Mouse (Mus musculus): ENCODE results near the gene Ampd3. TPM values are rescaled to one million over a fixed set of nuclear protein-coding genes. Genes with fewer than 3 reads are reported as not detected.

The Ampd3 gene
- total and polyA plus RNA-seq, 3 experiments, result 14.8 to 22.3 TPM; not detected in 1

- Histone ChIP-seq H3K79me2 (ENCODE audit: control insufficient read depth, insufficient read depth, low read length, poor library complexity) (no peaks in the 10 kb centered on the region), H3K9ac (ENCODE audit: control insufficient read depth, low read depth, low read length, poor library complexity, severe bottlenecking) (no peak overlapping the region), H3K27ac (ENCODE audit: control insufficient read depth, low read depth, low read length) (no peak overlapping the region), H3K9me3 (replicated peaks; ENCODE audit: insufficient read depth, low read length) (no peaks in the 10 kb centered on the region), H3K27me3 (ENCODE audit: control insufficient read depth in 1 of 2, insufficient read depth in 2 of 2, low read length in 2 of 2) (no peaks in the 10 kb centered on the region), H3K4me1 (ENCODE audit: control insufficient read depth in 1 of 2, insufficient read depth in 2 of 2, low read length in 2 of 2) (peaks cover 8 to 13% of the 10 kb centered on the region in 2 experiments), H3K4me3 (ENCODE audit: control insufficient read depth in 1 of 2, insufficient read depth in 1 of 2, low read depth in 2 of 2, low read length in 2 of 2) (no peak overlapping the region), H3K36me3 (ENCODE audit: control insufficient read depth in 1 of 2, insufficient read depth in 2 of 2, low read length in 2 of 2) (peaks cover 3 to 11% of the 10 kb centered on the region in 2 experiments)
- peak; percentile 85 for DNase-seq (ENCODE audit: low read depth, low spot score)
- TF ChIP-seq MAX (IDR thresholded peaks at IDR 0.05; ENCODE audit: low read length), result no peak
- TF ChIP-seq HCFC1 (IDR thresholded peaks at IDR 0.05; ENCODE audit: low read depth, low read length), result no peak
- TF ChIP-seq ETS1 (IDR thresholded peaks at IDR 0.05; ENCODE audit: low read depth, low read length), result 0 out of 2 replicates have a peak, but pooled peaks have one; percentile 22
- no peak for TF ChIP-seq USF1 (IDR thresholded peaks at IDR 0.05; ENCODE audit: low read depth, low read length)
- peak; percentile 65 for TF ChIP-seq SIN3A (IDR thresholded peaks at IDR 0.05; ENCODE audit: low read length)
- TF ChIP-seq CHD1 (IDR thresholded peaks at IDR 0.05; ENCODE audit: low read depth, low read length), result no peak
- TF ChIP-seq KAT2A (conservative IDR thresholded peaks at IDR 0.05; ENCODE audit: low read depth, low read length), result no peak
- no peak for TF ChIP-seq EP300 (IDR thresholded peaks at IDR 0.05; ENCODE audit: low read depth in 1 of 2, low read length in 2 of 2)
- no peak for TF ChIP-seq USF2 (IDR thresholded peaks at IDR 0.05; ENCODE audit: borderline replicate concordance in 1 of 2, insufficient read depth in 1 of 2, low read depth in 1 of 2, low read length in 2 of 2)
- no peak for TF ChIP-seq MAFK (IDR thresholded peaks at IDR 0.05; ENCODE audit: borderline replicate concordance, low read depth, low read length)
- no peak for TF ChIP-seq NELFE (IDR thresholded peaks at IDR 0.05; ENCODE audit: low read depth, low read length)
- TF ChIP-seq ZNF384 (IDR thresholded peaks at IDR 0.05; ENCODE audit: low read depth, low read length), result no peak
- no peak for TF ChIP-seq NRF1 (IDR thresholded peaks at IDR 0.05; ENCODE audit: insufficient read depth, low read depth, low read length, poor library complexity, severe bottlenecking)
- TF ChIP-seq CTCF (IDR thresholded peaks at IDR 0.05 in 2 of 3, conservative IDR thresholded peaks at IDR 0.05 in 1 of 3; ENCODE audit: control insufficient read depth in 1 of 3, insufficient read depth in 1 of 3, low read depth in 2 of 3, low read length in 3 of 3, poor library complexity in 1 of 3, severe bottlenecking in 1 of 3), result peak; percentile 65 to 97 (median 84)
- TF ChIP-seq BHLHE40 (IDR thresholded peaks at IDR 0.05; ENCODE audit: borderline replicate concordance, low read depth, low read length), result 0 out of 2 replicates have a peak, but pooled peaks have one; percentile 29
- TF ChIP-seq SMC3 (IDR thresholded peaks at IDR 0.05; ENCODE audit: low read depth, low read length), result peak; percentile 99
- 0 out of 2 replicates have a peak, but pooled peaks have one; percentile 20 for TF ChIP-seq MYC (IDR thresholded peaks at IDR 0.05; ENCODE audit: low read depth, low read length)
- no peak for TF ChIP-seq POLR2AphosphoS2 (IDR thresholded peaks at IDR 0.05; ENCODE audit: low read length)
- 0 out of 2 replicates have a peak, but pooled peaks have one; percentile 36 for TF ChIP-seq JUND (IDR thresholded peaks at IDR 0.05; ENCODE audit: low read depth, low read length)
- no peak for TF ChIP-seq MXI1 (IDR thresholded peaks at IDR 0.05; ENCODE audit: low read depth, low read length)
- TF ChIP-seq ZKSCAN1 (IDR thresholded peaks at IDR 0.05; ENCODE audit: low read depth, low read length), result no peak
- peak; percentile 42; the same call in 1 of the 2 replicates for TF ChIP-seq ELF1 (IDR thresholded peaks at IDR 0.05; ENCODE audit: low read depth, low read length)
- no peak for TF ChIP-seq E2F4 (IDR thresholded peaks at IDR 0.05; ENCODE audit: borderline replicate concordance, low read depth, low read length)
- TF ChIP-seq GATA1 (IDR thresholded peaks at IDR 0.05; ENCODE audit: low read depth, low read length), result 0 out of 2 replicates have a peak, but pooled peaks have one; percentile 32
- no peak for TF ChIP-seq CHD2 (IDR thresholded peaks at IDR 0.05; ENCODE audit: low read length)
- TF ChIP-seq POLR2AphosphoS5 (IDR thresholded peaks at IDR 0.05; ENCODE audit: borderline replicate concordance, low read depth, low read length), result no peak
- TF ChIP-seq POLR2A (IDR thresholded peaks at IDR 0.05; ENCODE audit: control insufficient read depth in 1 of 2, insufficient read depth in 1 of 2, low read depth in 1 of 2, low read length in 2 of 2, poor library complexity in 1 of 2), result no peak
- no peak for TF ChIP-seq MAZ (IDR thresholded peaks at IDR 0.05; ENCODE audit: low read depth, low read length)
- TF ChIP-seq RCOR1 (IDR thresholded peaks at IDR 0.05; ENCODE audit: low read depth, low read length), result no peak
- TF ChIP-seq TCF12 (IDR thresholded peaks at IDR 0.05; ENCODE audit: low read depth, low read length), result no peak
- TF ChIP-seq UBTF (IDR thresholded peaks at IDR 0.05; ENCODE audit: borderline replicate concordance, insufficient read depth, low read depth, low read length), result no peak
- no peak for TF ChIP-seq MEF2A (IDR thresholded peaks at IDR 0.05; ENCODE audit: extremely low read depth, insufficient replicate concordance, low read depth, low read length, poor library complexity, severe bottlenecking)
- TF ChIP-seq ZMIZ1 (IDR thresholded peaks at IDR 0.05; ENCODE audit: low read depth, low read length), result no peak
- TF ChIP-seq TBP (IDR thresholded peaks at IDR 0.05; ENCODE audit: low read depth, low read length), result 0 out of 2 replicates have a peak, but pooled peaks have one; percentile 22
- peak; percentile 97 for TF ChIP-seq ZC3H11A (IDR thresholded peaks at IDR 0.05; ENCODE audit: low read depth, low read length)
- TF ChIP-seq MYB (IDR thresholded peaks at IDR 0.05; ENCODE audit: low read depth, low read length), result no peak
- peak; percentile 93 for TF ChIP-seq RAD21 (IDR thresholded peaks at IDR 0.05; ENCODE audit: low read depth, low read length)
Measured at GRCm38 (mm10) chr7:110816037-110816436, 48.0 kb downstream of the Ampd3 start.
